Mouse (Mus musculus): ENCODE measurements around the gene Olfr679. TPM values are rescaled to one million over a fixed set of nuclear protein-coding genes. Genes with fewer than 3 reads are reported as not detected.
"Not testable (repeated sequence)": the region's sequence is repeated elsewhere in the genome, so short reads cannot be mapped to it uniquely, and the experiment has no call there.

Olfr679 gene
- not detected in 2 replicates for polyA plus RNA-seq (2016; fragmentation: Nextera tagmentation; extraction: Ambion mirVana)

GRCm38 (mm10) chr7:105080905-105081304, at the start of gene Olfr679:
Gene Olfr679 (plus strand): TSS chr7:105081205.
- ATAC-seq (ENCODE audit: insufficient number of reproducible peaks, insufficient read depth, low FRiP score, low TSS enrichment, low read depth), result no peak
- no peaks in the 10 kb centered on the region for H3K36me3 ChIP-seq
- no peaks in the 10 kb centered on the region for H3K4me1 ChIP-seq (replicated peaks)
- H3K9me3 ChIP-seq, result no peaks in the 10 kb centered on the region
- no peaks in the 10 kb centered on the region for H3K27me3 ChIP-seq
- no peak within 1 kb of the TSS for H3K27ac ChIP-seq
- H3K4me3 ChIP-seq (replicated peaks), result no peak within 1 kb of the TSS
- no peak within 1 kb of the TSS for H3K4me2 ChIP-seq
- no peak within 1 kb of the TSS for H3K9ac ChIP-seq (replicated peaks)
- 68% methylated on average over 1 of the region's 1 CpGs for WGBS

- Histone ChIP-seq H3K27ac (no peak within 1 kb of the TSS), H3K9ac (replicated peaks) (no peak within 1 kb of the TSS), H3K4me3 (replicated peaks) (no peak within 1 kb of the TSS), H3K36me3 (no peaks in the 10 kb centered on the region), H3K4me2 (no peak within 1 kb of the TSS), H3K27me3 (no peaks in the 10 kb centered on the region), H3K9me3 (no peaks in the 10 kb centered on the region), H3K4me1 (replicated peaks) (no peaks in the 10 kb centered on the region)
- ATAC-seq (ENCODE audit: insufficient number of reproducible peaks, insufficient read depth, low FRiP score, low TSS enrichment, low read depth), result no peak
Observed at GRCm38 (mm10) chr7:105032398-105032797, 48.6 kb upstream of the Olfr679 start, which contains the start of gene Olfr676. Gene Olfr676 (plus strand): TSS chr7:105032698.

- not testable (repeated sequence) for H3K27ac ChIP-seq; H3K4me2 ChIP-seq; ATAC-seq (ENCODE audit: insufficient number of reproducible peaks, insufficient read depth, low FRiP score, low TSS enrichment, low read depth); H3K9ac ChIP-seq (replicated peaks); H3K36me3 ChIP-seq; H3K27me3 ChIP-seq; H3K4me3 ChIP-seq (replicated peaks); H3K9me3 ChIP-seq; H3K4me1 ChIP-seq (replicated peaks)
- 57% methylated on average over 5 of the region's 5 CpGs for WGBS
Observed at GRCm38 (mm10) chr7:105033836-105034235, 47.2 kb upstream of the Olfr679 start.

- no peak for ATAC-seq (ENCODE audit: insufficient number of reproducible peaks, insufficient read depth, low FRiP score, low TSS enrichment, low read depth)
- Histone ChIP-seq H3K9ac (replicated peaks) (no peak overlapping the region), H3K4me3 (replicated peaks) (no peak overlapping the region), H3K27me3 (no peaks in the 10 kb centered on the region), H3K9me3 (no peaks in the 10 kb centered on the region), H3K36me3 (no peaks in the 10 kb centered on the region), H3K4me1 (replicated peaks) (no peaks in the 10 kb centered on the region), H3K4me2 (no peak overlapping the region), H3K27ac (no peak overlapping the region)
Observed at GRCm38 (mm10) chr7:105058951-105059350, 22.1 kb upstream of the Olfr679 start.

GRCm38 (mm10) chr7:105064175-105064574, 16.8 kb upstream of the Olfr679 start, which contains the start of gene Olfr678:
Gene Olfr678 (plus strand): TSS chr7:105064475.
- 89% methylated on average over 1 of the region's 1 CpGs for WGBS
- no peak within 1 kb of the TSS for H3K4me2 ChIP-seq
- no peak for ATAC-seq (ENCODE audit: insufficient number of reproducible peaks, insufficient read depth, low FRiP score, low TSS enrichment, low read depth)
- no peaks in the 10 kb centered on the region for H3K9me3 ChIP-seq
- no peaks in the 10 kb centered on the region for H3K4me1 ChIP-seq (replicated peaks)
- no peak within 1 kb of the TSS for H3K9ac ChIP-seq (replicated peaks)
- no peaks in the 10 kb centered on the region for H3K36me3 ChIP-seq
- H3K4me3 ChIP-seq (replicated peaks), result no peak within 1 kb of the TSS
- H3K27me3 ChIP-seq, result no peaks in the 10 kb centered on the region
- H3K27ac ChIP-seq, result no peak within 1 kb of the TSS

GRCm38 (mm10) chr7:105092717-105093116, 11.7 kb downstream of the Olfr679 start, which contains the start of gene Olfr680-ps1:
Gene Olfr680-ps1 (minus strand): TSS chr7:105092817.
- H3K9ac ChIP-seq (replicated peaks); ATAC-seq (ENCODE audit: insufficient number of reproducible peaks, insufficient read depth, low FRiP score, low TSS enrichment, low read depth); H3K4me2 ChIP-seq; H3K27me3 ChIP-seq; H3K4me1 ChIP-seq (replicated peaks); H3K27ac ChIP-seq; H3K9me3 ChIP-seq; H3K4me3 ChIP-seq (replicated peaks); H3K36me3 ChIP-seq: not testable (repeated sequence)

- Histone ChIP-seq H3K36me3 (no peaks in the 10 kb centered on the region), H3K9me3 (no peaks in the 10 kb centered on the region), H3K4me3 (replicated peaks) (no peak within 1 kb of the TSS), H3K27me3 (no peaks in the 10 kb centered on the region), H3K27ac (no peak within 1 kb of the TSS), H3K9ac (replicated peaks) (no peak within 1 kb of the TSS), H3K4me1 (replicated peaks) (no peaks in the 10 kb centered on the region), H3K4me2 (no peak within 1 kb of the TSS)
- no peak for ATAC-seq (ENCODE audit: insufficient number of reproducible peaks, insufficient read depth, low FRiP score, low TSS enrichment, low read depth)
Observed at GRCm38 (mm10) chr7:105116536-105116935, 35.5 kb downstream of the Olfr679 start, which contains the start of gene Olfr681. Gene Olfr681 (plus strand): TSS chr7:105116836.

Other genes with a start within 250 kb of the Olfr679 start
- not detected in 2 replicates for gene Usp17lb, start 238.6 kb upstream of the Olfr679 start, polyA plus RNA-seq (2016; fragmentation: Nextera tagmentation; extraction: Ambion mirVana)
- gene Usp17la, start 224.2 kb upstream of the Olfr679 start, polyA plus RNA-seq (2016; fragmentation: Nextera tagmentation; extraction: Ambion mirVana), result not detected in 2 replicates
- not detected in 2 replicates for gene Olfr665, start 203.2 kb upstream of the Olfr679 start, polyA plus RNA-seq (2016; fragmentation: Nextera tagmentation; extraction: Ambion mirVana)
- not detected in 2 replicates for gene Olfr666, start 185.3 kb upstream of the Olfr679 start, polyA plus RNA-seq (2016; fragmentation: Nextera tagmentation; extraction: Ambion mirVana)
- not detected in 2 replicates for gene Olfr667, start 159.7 kb upstream of the Olfr679 start, polyA plus RNA-seq (2016; fragmentation: Nextera tagmentation; extraction: Ambion mirVana)
- not detected in 2 replicates for gene Olfr668, start 153.1 kb upstream of the Olfr679 start, polyA plus RNA-seq (2016; fragmentation: Nextera tagmentation; extraction: Ambion mirVana)
- not detected in 2 replicates for gene Olfr669, start 147.0 kb upstream of the Olfr679 start, polyA plus RNA-seq (2016; fragmentation: Nextera tagmentation; extraction: Ambion mirVana)
- gene Olfr670, start 118.6 kb upstream of the Olfr679 start, polyA plus RNA-seq (2016; fragmentation: Nextera tagmentation; extraction: Ambion mirVana), result not detected in 2 replicates
- not detected in 2 replicates for gene Olfr671, start 102.1 kb upstream of the Olfr679 start, polyA plus RNA-seq (2016; fragmentation: Nextera tagmentation; extraction: Ambion mirVana)
- gene Olfr672, start 79.2 kb upstream of the Olfr679 start, polyA plus RNA-seq (2016; fragmentation: Nextera tagmentation; extraction: Ambion mirVana), result not detected in 2 replicates
- gene Olfr675, start 52.7 kb upstream of the Olfr679 start, polyA plus RNA-seq (2016; fragmentation: Nextera tagmentation; extraction: Ambion mirVana), result not detected in 2 replicates
- not detected in 2 replicates for gene Olfr676, start 48.5 kb upstream of the Olfr679 start, polyA plus RNA-seq (2016; fragmentation: Nextera tagmentation; extraction: Ambion mirVana)
- not detected in 2 replicates for gene Olfr677, start 29.8 kb upstream of the Olfr679 start, polyA plus RNA-seq (2016; fragmentation: Nextera tagmentation; extraction: Ambion mirVana)
- not detected in 2 replicates for gene Olfr678, start 16.7 kb upstream of the Olfr679 start, polyA plus RNA-seq (2016; fragmentation: Nextera tagmentation; extraction: Ambion mirVana)
- gene Olfr680-ps1, start 11.6 kb downstream of the Olfr679 start, polyA plus RNA-seq (2016; fragmentation: Nextera tagmentation; extraction: Ambion mirVana), result not detected in 2 replicates
- gene Olfr681, start 35.6 kb downstream of the Olfr679 start, polyA plus RNA-seq (2016; fragmentation: Nextera tagmentation; extraction: Ambion mirVana), result not detected in 2 replicates
- gene Olfr683, start 65.8 kb downstream of the Olfr679 start, polyA plus RNA-seq (2016; fragmentation: Nextera tagmentation; extraction: Ambion mirVana), result not detected in 2 replicates
- not detected in 2 replicates for gene Olfr684, start 82.4 kb downstream of the Olfr679 start, polyA plus RNA-seq (2016; fragmentation: Nextera tagmentation; extraction: Ambion mirVana)
- not detected in 2 replicates for gene Olfr685, start 104.8 kb downstream of the Olfr679 start, polyA plus RNA-seq (2016; fragmentation: Nextera tagmentation; extraction: Ambion mirVana)
- not detected in 2 replicates for gene Olfr686, start 126.3 kb downstream of the Olfr679 start, polyA plus RNA-seq (2016; fragmentation: Nextera tagmentation; extraction: Ambion mirVana)
- gene Olfr688, start 206.9 kb downstream of the Olfr679 start, polyA plus RNA-seq (2016; fragmentation: Nextera tagmentation; extraction: Ambion mirVana), result not detected in 2 replicates
- not detected in 2 replicates for gene Olfr689, start 230.0 kb downstream of the Olfr679 start, polyA plus RNA-seq (2016; fragmentation: Nextera tagmentation; extraction: Ambion mirVana)